Mouse (Mus musculus) limb, embryonic 14.5 days (tissue): ENCODE data around the gene Prickle4. TPM values are rescaled to one million over a fixed set of nuclear protein-coding genes. Genes with fewer than 3 reads are reported as not detected.
A peak's percentile ranks its signal among the peaks of the same experiment; 100 is the strongest.

Source experiments
- ATAC-seq: fragments of 200-750 bp; cut with Nextera tagmentation; 2 replicates; pipeline ENCODE4 v1.8.0; 2017; ENCODE audit warnings: low read depth, moderate number of reproducible peaks, moderate TSS enrichment; ENCODE audit not compliant: low FRiP score
- DNase-seq: peaks from one replicate; pipeline ENCODE4 v3.0.0-alpha.2; 2015; ENCODE audit warnings: low spot score
- H3K27ac ChIP-seq: fragments of 300-500 bp; sonication (generic); replicated peaks from 2 replicates; pipeline ENCODE4 v1.5.1; 2014; ENCODE audit warnings: low read depth, mild to moderate bottlenecking, low read length, moderate library complexity, mixed read lengths
- H3K27me3 ChIP-seq: fragments of 300-500 bp; sonication (generic); 2 replicates; pipeline ENCODE4 v1.6.1; 2014; ENCODE audit warnings: low read length, mixed read lengths; ENCODE audit not compliant: control insufficient read depth, insufficient read depth
- H3K36me3 ChIP-seq: fragments of 300-500 bp; sonication (generic); 2 replicates; pipeline ENCODE4 v1.6.1; 2014; ENCODE audit warnings: mild to moderate bottlenecking, low read length, moderate library complexity, mixed read lengths; ENCODE audit not compliant: control insufficient read depth, insufficient read depth
- H3K4me1 ChIP-seq: fragments of 300-500 bp; sonication (generic); 2 replicates; pipeline ENCODE4 v1.6.1; 2014; ENCODE audit warnings: antibody characterized with exemption, low read length, mixed read lengths; ENCODE audit not compliant: control insufficient read depth, insufficient read depth
- H3K4me2 ChIP-seq: fragments of 300-500 bp; sonication (generic); replicated peaks from 2 replicates; pipeline ENCODE4 v1.6.1; 2014; ENCODE audit warnings: low read depth, mild to moderate bottlenecking, low read length, moderate library complexity; ENCODE audit not compliant: severe bottlenecking
- H3K4me3 ChIP-seq: fragments of 300-500 bp; sonication (generic); replicated peaks from 2 replicates; pipeline ENCODE4 v1.5.1; 2014; ENCODE audit warnings: low read length
- H3K9ac ChIP-seq: fragments of 300-500 bp; sonication (generic); 2 replicates; pipeline ENCODE4 v1.6.1; 2014; ENCODE audit warnings: mild to moderate bottlenecking, low read depth, low read length, moderate library complexity; ENCODE audit not compliant: severe bottlenecking
- H3K9me3 ChIP-seq: fragments of 300-500 bp; sonication (generic); 2 replicates; pipeline ENCODE4 v1.6.1; 2016; ENCODE audit warnings: low read length; ENCODE audit not compliant: control insufficient read depth
- POLR2A ChIP-seq: fragments of 200-500 bp; IDR thresholded peaks from 2 replicates; pipeline ENCODE4 v1.8.0; 2012; ENCODE audit warnings: inconsistent platforms, mild to moderate bottlenecking, moderate library complexity, borderline replicate concordance; ENCODE audit not compliant: insufficient read depth, insufficient read length; ENCODE audit errors: extremely low read depth
- WGBS: fragments of 180-500 bp; shearing (Covaris S2); extraction: QIAGEN DNeasy Blood & Tissue Kit; methylation state at CpG from one replicate; pipeline ENCODE4 v1.1.7; 2014; 5-methylcytosine and 5-hydroxymethylcytosine counted together
- polyA plus RNA-seq, 2 experiments: library from polyadenylated mRNA; depleted of rRNA in 1 of 2; stranded (reverse) in 1 of 2; unstranded in 1 of 2; fragments of >200 nt; fragmentation: Nextera tagmentation in 1 of 2; extraction: Ambion mirVana in 1 of 2; gene quantifications; 2 replicates each; pipeline versions ENCODE4 v1.2.1 to v1.2.3; 2012 to 2014

The Prickle4 gene
- polyA plus RNA-seq, 2 experiments = 0.52 to 1.3 TPM

DNA sequence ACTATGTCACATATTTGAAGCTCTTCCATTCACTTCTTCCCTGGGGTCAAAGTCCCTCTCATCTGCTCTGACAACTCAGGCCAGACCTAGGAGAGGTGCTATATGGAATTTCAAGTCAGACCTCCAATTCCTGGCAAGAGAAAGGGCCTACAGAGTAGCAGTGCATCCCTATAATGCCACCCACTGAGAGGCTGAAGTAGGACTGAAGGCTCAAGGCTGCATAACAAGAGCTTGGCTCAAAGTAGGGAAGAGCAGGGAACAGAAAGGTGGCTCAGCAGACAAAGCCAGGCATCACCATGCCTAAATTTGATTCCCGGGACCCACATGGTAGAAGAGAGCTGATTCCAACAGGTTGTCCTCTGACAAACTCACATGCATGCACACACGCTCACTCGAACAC, 2.9 kb downstream of the Prickle4 start:
- H3K9ac ChIP-seq = no peak overlapping the region
- ATAC-seq (no peak), DNase-seq (no peak)
- TF ChIP-seq POLR2A = no peak
- no peaks in the 10 kb centered on the region for H3K27me3 ChIP-seq
- H3K4me2 ChIP-seq = no peak overlapping the region
- H3K4me1 ChIP-seq = peaks cover 16% of the 10 kb centered on the region
- no peak overlapping the region for H3K4me3 ChIP-seq
- H3K9me3 ChIP-seq = no peaks in the 10 kb centered on the region
- H3K36me3 ChIP-seq = no peaks in the 10 kb centered on the region
- WGBS = 99% methylated on average over 3 of the region's 3 CpGs
- no peak overlapping the region for H3K27ac ChIP-seq

GRCm38 (mm10) chr17:47689894-47690293, 4.6 kb downstream of the Prickle4 start:
- no peak for TF ChIP-seq POLR2A

GRCm38 (mm10) chr17:47688608-47689575, 5.6 kb downstream of the Prickle4 start, which contains the start of gene Frs3:
TSS of gene Frs3 (plus strand) at chr17:47689030.
- Histone ChIP-seq H3K9ac (peak within 1 kb of the TSS; percentile 75), H3K36me3 (peaks cover 23% of the 10 kb centered on the region), H3K27ac (peak within 1 kb of the TSS; percentile 67), H3K4me1 (peaks cover 11% of the 10 kb centered on the region), H3K27me3 (no peaks in the 10 kb centered on the region), H3K4me2 (peak within 1 kb of the TSS; percentile 97), H3K9me3 (no peaks in the 10 kb centered on the region), H3K4me3 (peak within 1 kb of the TSS; percentile 78)
- WGBS = 2% methylated on average over 52 of the region's 58 CpGs
- peak; percentile 60 for ATAC-seq
- TF ChIP-seq POLR2A = no peak
- DNase-seq = peak; percentile 42

More at GRCm38 (mm10) chr17:47689894-47690293, 4.6 kb downstream of the Prickle4 start:
- 62% methylated on average over 6 of the region's 8 CpGs for WGBS
- DNase-seq (no peak), ATAC-seq (no peak)
- H3K27ac ChIP-seq = no peak overlapping the region
- peaks cover 11% of the 10 kb centered on the region for H3K4me1 ChIP-seq
- H3K4me2 ChIP-seq = no peak overlapping the region; the same call in 1 of the 2 replicates
- no peaks in the 10 kb centered on the region for H3K9me3 ChIP-seq
- H3K36me3 ChIP-seq = peaks cover 13% of the 10 kb centered on the region
- no peak overlapping the region for H3K9ac ChIP-seq
- H3K27me3 ChIP-seq = no peaks in the 10 kb centered on the region
- H3K4me3 ChIP-seq = no peak overlapping the region

GRCm38 (mm10) chr17:47688344-47688607, 6.3 kb downstream of the Prickle4 start, which contains the start of gene Tomm6:
TSS of gene Tomm6 (minus strand) at chr17:47688386.
- H3K9ac ChIP-seq = peak within 1 kb of the TSS; percentile 75
- peaks cover 29% of the 10 kb centered on the region for H3K36me3 ChIP-seq
- peak within 1 kb of the TSS; percentile 78 for H3K4me3 ChIP-seq
- DNase-seq (no peak), ATAC-seq (peak; percentile 48; the same call in 1 of the 2 replicates)
- peak within 1 kb of the TSS; percentile 67 for H3K27ac ChIP-seq
- H3K27me3 ChIP-seq = no peaks in the 10 kb centered on the region
- H3K4me2 ChIP-seq = peak within 1 kb of the TSS; percentile 97
- peaks cover 11% of the 10 kb centered on the region for H3K4me1 ChIP-seq
- 0% methylated on average over 9 of the region's 9 CpGs for WGBS
- H3K9me3 ChIP-seq = no peaks in the 10 kb centered on the region
- TF ChIP-seq POLR2A = no peak

DNA sequence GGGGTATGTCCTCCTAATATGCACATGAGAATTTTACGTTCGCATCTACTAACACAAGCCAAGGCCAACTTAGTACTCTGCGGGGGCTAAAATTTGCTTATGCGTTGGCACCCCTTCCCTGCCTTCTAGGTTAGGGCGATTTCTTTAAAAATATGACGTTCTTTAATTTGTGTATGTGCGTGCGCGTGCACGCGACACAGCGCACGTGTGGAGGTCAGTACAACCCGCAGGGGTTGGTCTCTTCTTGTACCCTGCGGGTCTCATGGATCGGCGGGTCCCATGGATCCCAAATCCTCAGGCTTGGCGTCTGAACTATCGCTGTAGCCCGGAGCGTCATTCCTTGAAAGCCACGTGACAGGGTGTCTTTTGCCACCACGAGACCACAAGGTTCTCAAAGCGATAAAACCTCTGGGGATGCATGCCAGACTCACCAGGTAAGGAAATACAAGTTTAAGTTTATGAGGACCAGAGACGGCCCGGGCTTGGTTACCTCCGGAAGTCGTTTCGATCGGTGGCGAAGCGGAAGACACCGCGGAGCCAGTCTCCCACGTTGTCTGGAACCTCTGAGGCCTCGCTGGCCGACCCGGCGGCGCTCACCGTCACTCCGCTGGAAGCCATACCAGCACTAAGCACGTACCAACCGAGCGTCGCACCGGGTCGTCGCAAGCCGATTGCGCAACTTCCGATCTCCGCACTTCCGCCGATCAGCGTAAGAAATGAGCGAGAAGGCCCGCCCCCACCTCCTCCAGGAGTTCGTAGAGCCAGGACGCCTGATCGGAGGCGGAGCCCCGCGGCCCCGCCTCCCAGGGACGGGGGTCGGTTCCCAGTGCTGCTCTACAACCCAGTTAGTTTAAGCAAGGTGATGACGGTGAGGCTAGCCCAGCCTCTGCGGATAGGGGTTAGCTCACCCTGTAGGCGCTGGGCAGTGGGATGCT, 6.9 kb downstream of the Prickle4 start:
- Histone ChIP-seq H3K4me3 (peak overlapping the region; percentile 78), H3K9me3 (no peaks in the 10 kb centered on the region), H3K4me1 (peaks cover 11% of the 10 kb centered on the region), H3K9ac (peak overlapping the region; percentile 75), H3K36me3 (peaks cover 33% of the 10 kb centered on the region), H3K27ac (peak overlapping the region; percentile 67), H3K4me2 (peak overlapping the region; percentile 97), H3K27me3 (no peaks in the 10 kb centered on the region)
- peak; percentile 55; the same call in 1 of the 2 replicates for TF ChIP-seq POLR2A
- peak; percentile 91 for ATAC-seq
- peak; percentile 97 for DNase-seq
- WGBS = under 1% methylated on average over 62 of the region's 70 CpGs
